Mouse (Mus musculus) gastrocnemius, postnatal 36 days (tissue): Measurements from ENCODE around the gene Plcb1. TPM values are rescaled to one million over a fixed set of nuclear protein-coding genes. Genes with fewer than 3 reads are reported as not detected.
A peak's percentile ranks its signal among the peaks of the same experiment; 100 is the strongest.

Experiments used
- DNase-seq, 2 experiments: peaks; one replicate each; pipeline ENCODE4 v3.0.0; 2022
- intact Hi-C: fragments of 180-260 bp; cut with DNase I; formaldehyde crosslinking; loops from one replicate; pipeline ENCODE4 v1.15.1; 2025
- long read RNA-seq, 2 experiments: library from polyadenylated mRNA; stranded (forward); transcript quantifications; one replicate each; pipeline ENCODE4 v2.0.0; 2021
- total RNA-seq, 2 experiments: library from RNA; stranded (reverse); gene quantifications; 2 replicates each; pipeline ENCODE4 v1.2.3; 2021

Gene Plcb1
- 1 to 10 TPM; 1.3 to 1.6 TPM for total RNA-seq
- long read RNA-seq, experiment 1, partial matches to known transcripts, result 0 of 1 reads
- long read RNA-seq, experiment 1, other reads (novel, unspliced or antisense), result 1 of 1 reads
- long read RNA-seq, experiment 2, partial matches to known transcripts, result 0 of 1 reads
- long read RNA-seq, experiment 2, other reads (novel, unspliced or antisense), result 1 of 1 reads

- peak; percentile 66 to 75 for DNase-seq
- intact Hi-C loops, result loop anchor here (2.0 kb wide), 1 partner anchor 539 kb away; no protein-coding TSS in a partner anchor
Measured at GRCm38 (mm10) chr2:134785970-134786855, at the start of gene Plcb1. Gene Plcb1 (plus strand): TSS chr2:134786067.

DNA sequence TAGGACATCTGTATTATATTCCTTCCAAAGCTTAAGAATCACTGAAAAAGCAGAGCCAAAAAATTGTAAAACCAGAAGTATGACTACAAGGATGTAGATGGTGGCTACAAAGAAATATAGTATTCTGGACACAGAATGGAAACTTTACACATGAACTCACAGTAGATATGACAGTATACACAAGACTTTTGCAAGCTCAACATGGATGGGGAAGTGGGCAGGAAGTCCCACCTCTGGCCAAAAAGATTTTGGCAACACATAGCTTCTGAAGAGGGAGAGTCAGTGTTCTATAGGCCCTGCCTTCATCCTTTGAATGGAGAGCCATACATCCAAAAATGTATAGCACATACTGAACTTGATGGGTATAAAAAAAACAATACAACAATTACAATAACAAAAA lies 30.3 kb upstream of the Plcb1 start:
- no peak for DNase-seq
- intact Hi-C loops, result no loop called here

DNA sequence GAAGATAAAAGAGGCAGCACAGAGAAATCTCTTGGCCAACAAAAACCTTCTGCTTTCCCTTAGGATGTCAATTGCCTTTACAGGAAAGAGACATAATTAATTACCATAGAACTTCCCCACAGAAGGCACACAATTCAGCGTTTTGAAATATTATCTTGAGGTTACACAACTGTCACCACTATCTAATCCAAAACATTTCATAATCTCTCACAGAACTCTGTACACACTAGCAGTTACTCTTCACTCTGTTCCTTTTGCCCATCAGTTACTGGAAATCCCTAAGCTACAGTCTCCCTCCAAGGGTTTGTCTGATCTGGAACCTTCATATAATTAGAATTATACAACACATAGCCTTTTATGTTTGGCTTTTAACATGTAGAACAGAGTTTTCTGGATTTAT lies 29.8 kb upstream of the Plcb1 start:
- intact Hi-C loops, result no loop called here
- no peak for DNase-seq

- intact Hi-C loops, result no loop called here
- no peak for DNase-seq
Measured at GRCm38 (mm10) chr2:134761029-134761428, 24.8 kb upstream of the Plcb1 start.

- DNase-seq, result no peak
- intact Hi-C loops, result no loop called here
Measured at GRCm38 (mm10) chr2:134763406-134763990, 22.4 kb upstream of the Plcb1 start.

DNA sequence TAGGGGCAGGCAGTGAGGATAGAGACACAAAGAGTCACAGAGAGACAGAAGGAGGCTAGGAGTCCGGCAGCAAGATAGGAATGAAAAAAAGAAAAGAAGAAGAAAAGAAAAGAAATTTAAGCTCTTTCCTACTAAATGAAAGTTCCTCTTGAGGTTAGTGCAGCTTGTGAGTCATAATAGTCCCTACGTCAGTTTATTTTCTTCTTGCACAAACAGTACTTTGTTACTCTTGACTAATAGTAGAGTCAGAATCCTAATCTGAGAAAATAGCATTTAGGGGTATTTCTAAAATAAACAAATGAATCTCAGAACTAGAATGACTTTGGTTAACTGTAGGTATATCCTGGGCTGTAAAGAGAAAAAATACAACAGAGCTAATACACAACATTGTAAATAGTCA lies 21.4 kb upstream of the Plcb1 start:
- intact Hi-C loops, result no loop called here
- DNase-seq, result no peak

GRCm38 (mm10) chr2:134779826-134780225 lies 6.0 kb upstream of the Plcb1 start:
- intact Hi-C loops, result no loop called here
- DNase-seq, result no peak

DNA sequence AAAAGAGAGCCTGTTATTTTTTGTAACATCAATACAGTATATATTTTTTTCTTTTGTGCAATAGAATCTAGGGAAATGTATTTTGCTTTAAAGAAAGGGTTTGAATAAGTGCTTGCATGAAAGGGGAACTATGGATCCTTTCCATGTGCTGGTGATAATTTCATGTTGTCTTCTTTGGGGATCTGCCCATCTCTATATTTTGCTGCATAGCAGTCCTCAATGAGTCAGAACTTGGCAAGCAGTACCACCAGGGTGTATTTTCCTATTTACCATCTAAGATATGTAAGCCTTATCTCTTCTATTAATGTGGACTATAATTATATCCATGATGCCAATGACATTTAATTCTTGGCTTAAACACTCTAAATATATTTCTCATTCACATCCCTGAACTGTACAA lies 5.6 kb upstream of the Plcb1 start:
- no peak for DNase-seq
- intact Hi-C loops, result no loop called here

GRCm38 (mm10) chr2:134786856-134787250 lies 986 bp downstream of the Plcb1 start:
- intact Hi-C loops, result loop anchor here (2.0 kb wide), 1 partner anchor 538 kb away; no protein-coding TSS in a partner anchor
- no peak for DNase-seq

DNA sequence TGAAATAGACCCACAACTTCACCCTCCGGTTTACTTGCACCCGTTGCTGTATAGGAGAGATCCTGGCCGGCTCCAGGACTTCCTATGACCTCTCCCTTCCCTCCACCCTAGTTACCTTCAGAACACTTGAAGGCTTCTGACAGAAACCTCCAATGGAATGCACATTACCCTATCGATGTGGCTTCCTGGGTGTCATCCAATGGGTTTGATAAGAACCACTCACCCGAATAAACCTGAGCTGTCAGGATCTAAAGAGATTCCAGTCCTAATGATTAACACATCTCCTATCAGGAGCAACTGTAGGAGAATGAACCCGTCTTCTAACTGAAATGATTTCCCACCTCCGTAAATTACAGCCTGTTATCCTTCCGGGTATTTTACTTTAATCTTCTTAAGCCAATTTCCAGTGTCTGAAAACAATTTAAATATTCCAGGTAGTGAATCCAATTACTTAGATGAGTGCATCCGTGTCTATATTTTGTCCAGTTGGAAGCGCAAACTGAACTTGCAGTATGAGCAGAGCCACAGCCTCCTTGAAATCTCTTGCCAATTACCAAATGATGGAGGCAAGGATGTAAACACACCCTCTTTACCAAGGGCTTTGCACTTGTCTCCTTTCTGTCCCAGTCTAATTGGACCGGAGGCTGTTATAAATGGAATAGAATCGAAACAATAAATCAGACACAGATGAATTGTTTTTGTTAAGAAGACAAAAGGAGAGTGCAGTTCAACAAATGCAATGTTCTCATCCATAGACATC lies 1.6 kb downstream of the Plcb1 start:
- no peak for DNase-seq

GRCm38 (mm10) chr2:134792926-134793325 lies 7.1 kb downstream of the Plcb1 start:
- intact Hi-C loops, result no loop called here
- DNase-seq, result no peak

More for the DNA sequence above, 1.6 kb downstream of the Plcb1 start:
- intact Hi-C loops, result loop anchor here (2.0 kb wide), 1 partner anchor 537 kb away; no protein-coding TSS in a partner anchor

DNA sequence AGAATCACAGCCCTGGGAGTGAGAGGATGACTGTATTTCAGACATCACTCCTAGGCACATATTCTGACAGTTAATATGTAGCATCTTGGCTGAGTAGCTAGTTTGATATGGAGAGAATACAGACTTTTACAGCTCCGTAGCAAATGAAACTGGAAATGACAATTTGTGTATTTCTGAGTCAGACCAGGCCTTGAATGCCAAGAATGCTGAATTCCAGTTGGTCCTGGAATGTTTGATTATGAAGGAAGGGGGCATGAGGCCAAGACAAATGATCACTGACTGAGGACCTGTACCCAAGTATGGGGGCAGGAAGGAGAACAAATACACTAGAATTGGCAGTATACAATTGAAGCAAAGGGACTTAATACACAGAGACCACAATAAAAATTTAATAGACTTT lies 14.4 kb downstream of the Plcb1 start:
- no peak for DNase-seq
- intact Hi-C loops, result no loop called here

DNA sequence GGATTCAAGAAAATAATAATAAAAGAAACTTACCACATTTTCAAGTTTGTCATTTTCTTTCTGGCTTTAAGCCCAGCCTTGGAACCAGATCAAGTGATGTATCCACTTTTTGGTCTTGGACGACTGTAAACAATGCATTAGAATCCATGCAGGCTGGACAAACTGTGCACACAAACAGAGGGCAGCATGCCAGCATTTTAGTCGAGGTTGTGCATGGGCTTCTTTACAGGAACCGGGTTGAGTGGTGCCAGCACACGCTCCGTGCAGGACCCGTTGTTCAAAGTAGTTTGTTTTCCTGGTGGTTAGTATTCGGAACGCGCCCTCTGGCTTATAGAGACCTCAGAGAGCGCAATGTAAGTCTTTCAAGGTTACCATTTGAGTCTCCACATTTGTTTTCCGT lies 30.5 kb downstream of the Plcb1 start:
- no peak for DNase-seq

DNA sequence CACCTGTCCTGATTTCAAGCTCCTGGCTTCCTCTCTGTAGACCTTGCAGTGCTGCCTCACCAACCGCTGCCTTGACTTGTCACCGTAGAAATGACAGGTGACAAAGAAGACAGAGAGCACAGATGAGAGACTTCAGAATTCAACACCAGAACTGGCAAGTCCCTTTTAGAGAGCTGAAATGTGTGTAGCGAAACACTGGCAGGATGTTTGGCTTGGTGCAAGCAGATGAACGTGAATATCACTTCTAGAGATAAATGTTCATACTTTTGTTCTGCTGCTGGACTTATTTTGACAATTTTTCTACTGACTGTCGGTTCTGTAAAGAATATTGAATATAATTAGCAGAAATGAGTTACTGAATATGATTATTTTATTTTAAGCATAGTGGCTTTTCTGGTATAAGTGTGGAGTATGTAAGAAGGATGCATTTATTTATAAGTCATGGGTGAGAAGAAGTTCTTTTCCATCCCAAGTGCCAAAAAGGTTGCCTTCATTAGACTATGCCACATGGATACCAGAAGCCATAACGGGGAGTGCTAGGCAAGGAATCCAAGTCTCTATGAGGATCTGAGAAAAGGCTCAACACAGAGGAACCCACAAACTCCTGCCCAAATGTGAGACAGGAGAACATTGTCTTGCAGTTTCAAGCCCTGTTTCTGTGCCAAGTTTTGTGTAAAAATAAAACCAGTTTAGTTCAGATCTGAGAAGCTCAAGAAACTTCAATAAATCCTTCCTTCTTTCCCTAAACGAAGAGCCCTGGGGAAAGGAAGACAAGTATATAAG lies 31.4 kb downstream of the Plcb1 start:
- DNase-seq, result no peak
- intact Hi-C loops, result no loop called here

More for the DNA sequence above, 30.5 kb downstream of the Plcb1 start:
- intact Hi-C loops, result no loop called here

DNA sequence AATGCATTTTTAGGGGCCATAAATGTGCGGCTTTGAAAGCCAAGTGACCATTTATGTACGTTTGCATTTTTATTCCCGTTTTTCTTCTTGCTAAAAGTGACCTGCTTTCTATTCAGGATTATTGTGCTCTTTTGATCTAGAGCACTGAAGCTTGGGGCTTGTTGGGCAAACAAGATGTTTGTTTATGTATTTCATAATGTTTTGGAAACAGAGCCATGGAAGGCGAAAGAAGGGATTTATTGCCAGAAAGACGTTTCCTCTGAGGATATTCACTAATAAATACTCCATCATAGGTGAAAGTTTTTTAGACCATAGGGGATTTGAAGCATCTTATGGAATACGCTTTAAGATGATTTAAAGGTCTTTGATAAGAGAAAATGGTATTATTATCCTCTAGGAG lies 35.3 kb downstream of the Plcb1 start:
- no peak for DNase-seq
- intact Hi-C loops, result no loop called here

DNA sequence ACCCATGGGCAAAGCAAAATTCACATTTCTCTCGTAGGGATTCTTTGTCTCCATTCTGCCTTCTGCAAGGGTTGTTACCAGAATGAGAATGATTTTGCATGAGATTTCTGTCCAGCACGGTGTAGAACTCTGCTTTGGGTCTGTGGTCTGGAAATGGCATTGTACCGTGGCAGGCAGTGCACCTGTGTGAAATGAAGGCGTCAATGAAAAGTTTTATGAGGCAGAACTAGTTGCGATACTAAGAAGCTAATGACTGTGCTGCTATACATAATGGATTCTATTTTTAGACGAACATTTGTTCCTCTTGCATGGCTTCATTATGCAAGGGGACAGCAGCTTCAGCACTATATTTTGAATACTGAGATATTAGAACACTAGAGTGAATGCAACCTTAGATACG lies 39.8 kb downstream of the Plcb1 start:
- intact Hi-C loops, result no loop called here
- no peak for DNase-seq

GRCm38 (mm10) chr2:134826111-134827005 lies 40.5 kb downstream of the Plcb1 start:
- no peak for DNase-seq
- intact Hi-C loops, result no loop called here

GRCm38 (mm10) chr2:134827778-134828487 lies 42.1 kb downstream of the Plcb1 start:
- no peak for DNase-seq
- intact Hi-C loops, result no loop called here
